Mouse (Mus musculus): ENCODE results near the gene Spns1. TPM values are rescaled to one million over a fixed set of nuclear protein-coding genes. Genes with fewer than 3 reads are reported as not detected.
"Not testable (repeated sequence)": the region's sequence is repeated elsewhere in the genome, so short reads cannot be mapped to it uniquely, and the experiment has no call there.

The Spns1 gene
- polyA plus RNA-seq (2016; fragmentation: Nextera tagmentation; extraction: Ambion mirVana) = 67.4 and 67.7 TPM in 2 replicates

GRCm38 (mm10) chr7:126377278-126378158 lies at the start of gene Spns1:
Gene Spns1 (minus strand): TSS chr7:126377450.
- under 1% methylated on average over 33 of the region's 33 CpGs for WGBS

GRCm38 (mm10) chr7:126424161-126424560 lies 46.9 kb upstream of the Spns1 start:
- WGBS = 83% methylated on average over 6 of the region's 6 CpGs
- ATAC-seq (ENCODE audit: low FRiP score) = no peak
- Histone ChIP-seq H3K9ac (no peak overlapping the region), H3K4me1 (peaks cover 10% of the 10 kb centered on the region), H3K36me3 (no peaks in the 10 kb centered on the region), H3K27me3 (no peaks in the 10 kb centered on the region), H3K9me3 (replicated peaks) (no peaks in the 10 kb centered on the region), H3K27ac (no peak overlapping the region), H3K4me2 (replicated peaks) (no peak overlapping the region), H3K4me3 (no peak overlapping the region)

More at GRCm38 (mm10) chr7:126377278-126378158, at the start of gene Spns1:
- ATAC-seq (ENCODE audit: low FRiP score) = peak; percentile 96
- H3K4me2 ChIP-seq (replicated peaks) = peak within 1 kb of the TSS; percentile 97
- peak within 1 kb of the TSS; percentile 58 for H3K27ac ChIP-seq
- H3K9me3 ChIP-seq (replicated peaks) = no peaks in the 10 kb centered on the region
- H3K27me3 ChIP-seq = no peaks in the 10 kb centered on the region
- peaks cover 25% of the 10 kb centered on the region for H3K36me3 ChIP-seq
- H3K4me3 ChIP-seq = peak within 1 kb of the TSS; percentile 95
- peaks cover 15% of the 10 kb centered on the region for H3K4me1 ChIP-seq
- H3K9ac ChIP-seq = peak within 1 kb of the TSS; percentile 89

DNA sequence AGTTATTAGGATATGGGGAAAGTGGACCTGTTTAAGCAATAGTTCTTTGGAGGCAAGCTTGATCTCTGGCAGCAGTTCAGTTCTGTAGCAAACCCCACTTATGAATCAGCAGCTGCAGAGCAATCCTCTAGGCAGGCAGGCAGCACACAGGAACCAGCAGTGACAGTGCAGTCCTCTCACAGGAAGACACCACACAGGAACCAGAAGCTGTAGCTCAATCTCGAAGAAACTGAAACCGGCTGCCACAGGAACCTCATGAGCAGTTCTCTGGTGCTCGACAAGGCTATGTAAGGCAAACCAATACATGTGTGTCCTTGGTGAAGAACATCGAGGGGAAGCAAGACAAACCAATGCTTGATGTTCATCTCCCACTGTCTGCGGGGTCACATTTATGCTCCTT lies 44.5 kb upstream of the Spns1 start:
- ATAC-seq (ENCODE audit: low FRiP score) = no peak
- no peaks in the 10 kb centered on the region for H3K9me3 ChIP-seq (replicated peaks)
- no peak overlapping the region for H3K27ac ChIP-seq
- H3K9ac ChIP-seq = no peak overlapping the region
- 79% methylated on average over 5 of the region's 5 CpGs for WGBS
- no peaks in the 10 kb centered on the region for H3K27me3 ChIP-seq
- H3K4me2 ChIP-seq (replicated peaks) = no peak overlapping the region
- no peaks in the 10 kb centered on the region for H3K36me3 ChIP-seq
- H3K4me1 ChIP-seq = peaks cover 3% of the 10 kb centered on the region; the same call in 1 of the 2 replicates
- no peak overlapping the region for H3K4me3 ChIP-seq

- H3K27ac ChIP-seq = no peak overlapping the region
- no peaks in the 10 kb centered on the region for H3K9me3 ChIP-seq (replicated peaks)
- H3K9ac ChIP-seq = no peak overlapping the region
- H3K36me3 ChIP-seq = no peaks in the 10 kb centered on the region
- H3K27me3 ChIP-seq = no peaks in the 10 kb centered on the region
- no peak overlapping the region for H3K4me3 ChIP-seq
- ATAC-seq (ENCODE audit: low FRiP score) = no peak
- 77% methylated on average over 3 of the region's 3 CpGs for WGBS
- no peak overlapping the region for H3K4me2 ChIP-seq (replicated peaks)
- H3K4me1 ChIP-seq = peaks cover 6% of the 10 kb centered on the region; the same call in 1 of the 2 replicates
Measured at GRCm38 (mm10) chr7:126418496-126418895, 41.2 kb upstream of the Spns1 start.

DNA sequence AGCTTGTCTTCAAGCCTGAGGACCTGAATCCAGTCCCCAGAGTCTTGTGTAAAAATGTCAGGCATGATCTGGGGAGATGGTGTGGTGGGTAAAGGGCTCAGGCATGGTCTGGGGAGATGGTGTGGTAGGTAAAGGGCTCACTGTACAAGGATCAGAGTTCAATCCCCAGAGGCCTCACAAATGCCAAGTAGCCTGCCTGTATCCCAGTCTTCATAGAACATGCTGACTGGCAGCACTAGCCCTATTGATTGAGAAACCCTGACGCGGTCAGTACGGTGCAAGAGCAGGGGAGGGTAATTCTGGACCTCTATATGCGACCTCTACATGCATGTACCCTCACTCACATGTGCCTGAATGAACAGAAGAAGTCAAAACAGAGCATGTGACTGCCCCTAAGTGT lies 40.4 kb upstream of the Spns1 start:
- 81% methylated on average over 4 of the region's 4 CpGs for WGBS
- Histone ChIP-seq H3K27ac (no peak overlapping the region), H3K9ac (no peak overlapping the region), H3K4me1 (peaks cover 6% of the 10 kb centered on the region; the same call in 1 of the 2 replicates), H3K27me3 (no peaks in the 10 kb centered on the region), H3K9me3 (replicated peaks) (no peaks in the 10 kb centered on the region), H3K4me3 (no peak overlapping the region), H3K36me3 (no peaks in the 10 kb centered on the region), H3K4me2 (replicated peaks) (no peak overlapping the region)
- ATAC-seq (ENCODE audit: low FRiP score) = no peak

- Histone ChIP-seq H3K4me1 (peaks cover 6% of the 10 kb centered on the region; the same call in 1 of the 2 replicates), H3K36me3 (no peaks in the 10 kb centered on the region), H3K9ac (no peak overlapping the region), H3K9me3 (replicated peaks) (no peaks in the 10 kb centered on the region), H3K27me3 (no peaks in the 10 kb centered on the region), H3K27ac (no peak overlapping the region), H3K4me2 (replicated peaks) (no peak overlapping the region), H3K4me3 (no peak overlapping the region)
- ATAC-seq (ENCODE audit: low FRiP score) = no peak
- WGBS = 19% methylated on average over 8 of the region's 8 CpGs
Measured at GRCm38 (mm10) chr7:126417045-126417444, 39.8 kb upstream of the Spns1 start.

GRCm38 (mm10) chr7:126416615-126417014 lies 39.4 kb upstream of the Spns1 start:
- 59% methylated on average over 2 of the region's 2 CpGs for WGBS
- H3K4me2 ChIP-seq (replicated peaks) = no peak overlapping the region

GRCm38 (mm10) chr7:126414725-126415124 lies 37.5 kb upstream of the Spns1 start, which contains the start of gene Cd19:
Gene Cd19 (minus strand): TSS chr7:126414889.
- Histone ChIP-seq H3K9me3 (replicated peaks) (no peaks in the 10 kb centered on the region), H3K27ac (no peak within 1 kb of the TSS), H3K9ac (no peak within 1 kb of the TSS), H3K4me2 (replicated peaks) (no peak within 1 kb of the TSS), H3K4me3 (no peak within 1 kb of the TSS), H3K4me1 (peaks cover 6% of the 10 kb centered on the region; the same call in 1 of the 2 replicates), H3K27me3 (no peaks in the 10 kb centered on the region), H3K36me3 (no peaks in the 10 kb centered on the region)
- ATAC-seq (ENCODE audit: low FRiP score) = no peak
- 93% methylated on average over 6 of the region's 6 CpGs for WGBS

More at GRCm38 (mm10) chr7:126416615-126417014, 39.4 kb upstream of the Spns1 start:
- no peak for ATAC-seq (ENCODE audit: low FRiP score)
- Histone ChIP-seq H3K9me3 (replicated peaks) (no peaks in the 10 kb centered on the region), H3K27me3 (no peaks in the 10 kb centered on the region), H3K27ac (no peak overlapping the region), H3K9ac (no peak overlapping the region), H3K36me3 (no peaks in the 10 kb centered on the region), H3K4me1 (peaks cover 6% of the 10 kb centered on the region; the same call in 1 of the 2 replicates), H3K4me3 (no peak overlapping the region)

DNA sequence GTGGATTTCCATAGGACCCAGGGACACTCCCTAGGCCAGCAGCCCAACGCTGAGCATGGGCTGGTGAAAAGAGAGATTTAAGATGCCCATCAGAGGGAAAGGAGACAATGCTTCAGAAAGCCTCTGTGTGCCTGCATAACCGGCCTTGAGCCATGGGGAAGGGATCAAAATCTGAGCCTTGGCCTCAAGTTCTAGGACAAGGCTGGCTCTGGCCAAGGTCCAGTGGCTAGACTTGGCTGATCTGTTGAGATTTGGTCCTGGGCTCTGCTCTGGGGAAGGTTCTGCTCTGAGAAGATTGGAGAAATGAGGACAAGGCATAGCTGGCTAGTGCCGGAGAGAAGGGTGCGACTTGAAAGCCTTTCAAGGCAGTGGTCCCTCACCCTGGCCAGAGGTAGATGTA lies 33.8 kb upstream of the Spns1 start:
- 93% methylated on average over 4 of the region's 4 CpGs for WGBS

GRCm38 (mm10) chr7:126408686-126409085 lies 31.4 kb upstream of the Spns1 start:
- no peaks in the 10 kb centered on the region for H3K4me1 ChIP-seq
- WGBS = 76% methylated on average over 2 of the region's 2 CpGs

More for the DNA sequence above, 33.8 kb upstream of the Spns1 start:
- Histone ChIP-seq H3K9me3 (replicated peaks) (no peaks in the 10 kb centered on the region), H3K36me3 (no peaks in the 10 kb centered on the region), H3K9ac (no peak overlapping the region), H3K27me3 (no peaks in the 10 kb centered on the region), H3K27ac (no peak overlapping the region), H3K4me3 (no peak overlapping the region), H3K4me1 (no peaks in the 10 kb centered on the region), H3K4me2 (replicated peaks) (no peak overlapping the region)
- ATAC-seq (ENCODE audit: low FRiP score) = no peak

DNA sequence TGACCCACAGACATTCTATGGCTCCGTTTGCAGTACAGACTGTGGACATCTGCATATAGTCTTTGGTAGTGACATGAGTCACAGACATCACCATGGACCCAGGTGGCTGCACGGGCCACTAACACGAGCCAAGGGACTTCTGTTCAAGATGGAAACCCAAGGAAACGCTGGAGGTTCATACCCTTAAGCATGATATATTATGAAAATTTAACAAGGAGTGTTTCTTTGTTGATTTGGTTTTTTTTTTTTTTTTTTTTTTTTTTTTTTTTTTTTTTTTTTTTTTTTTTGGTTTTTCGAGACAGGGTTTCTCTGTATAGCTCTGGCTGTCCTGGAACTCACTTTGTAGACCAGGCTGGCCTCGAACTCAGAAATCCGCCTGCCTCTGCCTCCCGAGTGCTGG lies 25.3 kb upstream of the Spns1 start:
- not testable (repeated sequence) for H3K4me3 ChIP-seq; H3K4me1 ChIP-seq; H3K27me3 ChIP-seq; H3K9ac ChIP-seq; H3K27ac ChIP-seq; H3K4me2 ChIP-seq (replicated peaks); ATAC-seq (ENCODE audit: low FRiP score); H3K36me3 ChIP-seq; H3K9me3 ChIP-seq (replicated peaks)
- 83% methylated on average over 6 of the region's 8 CpGs for whole genome bisulfite sequencing

More at GRCm38 (mm10) chr7:126408686-126409085, 31.4 kb upstream of the Spns1 start:
- Histone ChIP-seq H3K4me2 (replicated peaks) (no peak overlapping the region), H3K27me3 (no peaks in the 10 kb centered on the region), H3K4me3 (no peak overlapping the region), H3K9ac (no peak overlapping the region), H3K27ac (no peak overlapping the region), H3K36me3 (no peaks in the 10 kb centered on the region), H3K9me3 (replicated peaks) (no peaks in the 10 kb centered on the region)
- ATAC-seq (ENCODE audit: low FRiP score) = no peak

DNA sequence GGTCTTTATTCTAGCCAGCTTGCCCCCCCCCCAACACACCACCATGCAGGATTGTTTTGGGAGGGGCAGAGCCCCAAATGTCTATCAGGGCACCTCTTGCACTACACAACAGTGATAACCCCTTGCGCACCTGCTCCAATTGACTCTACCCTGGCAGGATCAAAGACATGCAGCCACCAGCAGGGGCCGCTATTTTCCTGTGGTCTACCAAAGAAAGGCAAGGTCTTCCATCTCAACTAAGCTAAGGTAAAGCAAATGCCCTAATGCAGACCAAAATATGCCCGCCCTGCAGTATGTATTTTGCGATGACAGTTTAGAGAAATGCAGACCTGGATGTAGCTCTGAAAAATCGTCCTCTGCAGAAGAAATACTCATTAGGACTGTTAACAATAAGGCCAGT lies 22.3 kb upstream of the Spns1 start:
- Histone ChIP-seq H3K27me3 (no peaks in the 10 kb centered on the region; the same call in 1 of the 2 replicates), H3K9ac (no peak overlapping the region), H3K36me3 (no peaks in the 10 kb centered on the region), H3K4me1 (peaks cover 11% of the 10 kb centered on the region), H3K4me2 (replicated peaks) (no peak overlapping the region), H3K4me3 (no peak overlapping the region), H3K27ac (no peak overlapping the region), H3K9me3 (replicated peaks) (no peaks in the 10 kb centered on the region)
- no peak for ATAC-seq (ENCODE audit: low FRiP score)
- 7% methylated on average over 5 of the region's 5 CpGs for WGBS

All from hindbrain, embryonic 12.5 days (tissue).